Mouse (Mus musculus) layer of hippocampus, postnatal 25 days (tissue): Measurements from ENCODE around the gene Mrpl44. TPM values are rescaled to one million over a fixed set of nuclear protein-coding genes. Genes with fewer than 3 reads are reported as not detected.

ENCODE experiments used
- total RNA-seq, 2 experiments: library from RNA; stranded (reverse); gene quantifications; 2 replicates each; pipeline ENCODE4 v1.2.3; 2021

Gene Mrpl44
- total RNA-seq, 2 experiments from 2014 or later: 27.8 to 27.9 TPM

Other genes starting within 250 kb of the Mrpl44 start
- gene Ap1s3, start 104.0 kb upstream of the Mrpl44 start, total RNA-seq: 1 to 10 TPM; 2.2 to 2.8 TPM
- 10 to 100 TPM; 35.8 to 41.3 TPM for gene Wdfy1, start 125 bp downstream of the Mrpl44 start, total RNA-seq
- 100 to 1,000 TPM; 139 to 160 TPM for gene Serpine2, start 85.2 kb downstream of the Mrpl44 start, total RNA-seq